Mouse (Mus musculus) hindbrain, embryonic 16.5 days (tissue): ENCODE results near the gene Olfr867. TPM values are rescaled to one million over a fixed set of nuclear protein-coding genes. Genes with fewer than 3 reads are reported as not detected.

Experiments
- ATAC-seq: fragments of 200-750 bp; cut with Nextera tagmentation; 2 replicates; pipeline ENCODE4 v1.8.0; 2017; ENCODE audit warnings: moderate TSS enrichment, moderate library complexity
- H3K27ac ChIP-seq: fragments of 300-500 bp; sonication (generic); 2 replicates; pipeline ENCODE4 v1.5.1; 2014; ENCODE audit warnings: low read depth, mild to moderate bottlenecking, control low read depth, low read length, moderate library complexity
- H3K27me3 ChIP-seq: fragments of 300-500 bp; sonication (generic); replicated peaks from 2 replicates; pipeline ENCODE4 v1.6.1; 2014; ENCODE audit warnings: low read length; ENCODE audit not compliant: control insufficient read depth, insufficient read depth
- H3K36me3 ChIP-seq: fragments of 300-500 bp; sonication (generic); 2 replicates; pipeline ENCODE4 v1.6.1; 2014; ENCODE audit warnings: mild to moderate bottlenecking, low read length, moderate library complexity, mixed read lengths; ENCODE audit not compliant: control insufficient read depth, insufficient read depth
- H3K4me1 ChIP-seq: fragments of 300-500 bp; sonication (generic); 2 replicates; pipeline ENCODE4 v1.6.1; 2014; ENCODE audit warnings: low read depth, low read length; ENCODE audit not compliant: control insufficient read depth, insufficient read depth
- H3K4me2 ChIP-seq: fragments of 300-500 bp; sonication (generic); 2 replicates; pipeline ENCODE4 v1.6.1; 2014; ENCODE audit warnings: mild to moderate bottlenecking, low read length, control low read depth, moderate library complexity
- H3K4me3 ChIP-seq: fragments of 300-500 bp; sonication (generic); 2 replicates; pipeline ENCODE4 v1.5.1; 2014; ENCODE audit warnings: mild to moderate bottlenecking, low read length, control low read depth, moderate library complexity
- H3K9ac ChIP-seq: fragments of 300-500 bp; sonication (generic); 2 replicates; pipeline ENCODE4 v1.6.1; 2014; ENCODE audit warnings: low read depth, mild to moderate bottlenecking, control low read depth, low read length, moderate library complexity
- H3K9me3 ChIP-seq: fragments of 300-500 bp; sonication (generic); 2 replicates; pipeline ENCODE4 v1.6.1; 2014; ENCODE audit warnings: mild to moderate bottlenecking, low read length, moderate library complexity; ENCODE audit not compliant: control insufficient read depth
- WGBS: fragments of 180-500 bp; shearing (Covaris S2); extraction: QIAGEN DNeasy Blood & Tissue Kit; methylation state at CpG from one replicate; pipeline ENCODE4 v1.1.7; 2014; 5-methylcytosine and 5-hydroxymethylcytosine counted together
- microRNA-seq: library from miRNA; unstranded; fragments of <30 nt; microRNA quantifications from one replicate; pipeline ENCODE4, GENCODE M21; 2017
- polyA plus RNA-seq: library from polyadenylated mRNA; unstranded; fragments of >200 nt; fragmentation: Nextera tagmentation; extraction: Ambion mirVana; gene quantifications from 2 replicates; pipeline ENCODE4 v1.2.1, GENCODE M21; 2015

The Olfr867 gene
- polyA plus RNA-seq = not detected in 2 replicates

DNA sequence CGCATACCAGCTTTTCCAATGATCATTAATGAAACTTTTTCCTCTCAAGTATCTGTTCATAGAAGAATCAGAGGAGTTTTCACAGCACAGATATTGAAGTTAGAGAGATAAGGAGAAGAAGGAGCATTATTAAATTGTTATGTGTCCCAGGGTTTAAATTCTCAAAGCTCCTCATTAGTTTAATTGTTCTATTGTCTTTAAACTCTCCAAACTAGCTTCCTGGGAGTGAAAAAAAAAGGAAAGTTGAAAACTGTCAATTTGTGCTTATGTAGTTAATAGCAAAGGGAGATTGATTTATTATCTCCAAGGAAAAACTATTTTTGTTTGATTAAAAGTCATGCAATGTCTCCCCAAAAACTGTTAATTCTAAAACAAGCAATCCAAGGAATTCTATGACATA, at the start of gene Olfr867:
Gene Olfr867 (minus strand): TSS at position 101 of the 400 bp plus-strand sequence.
- no peak for ATAC-seq
- Histone ChIP-seq H3K27me3 (no peaks in the 10 kb centered on the region), H3K36me3 (no peaks in the 10 kb centered on the region), H3K4me3 (no peak within 1 kb of the TSS), H3K4me2 (no peak within 1 kb of the TSS), H3K9ac (no peak within 1 kb of the TSS), H3K9me3 (peaks cover 5% of the 10 kb centered on the region; the same call in 1 of the 2 replicates), H3K27ac (no peak within 1 kb of the TSS), H3K4me1 (no peaks in the 10 kb centered on the region)
- WGBS = 82% methylated on average over 1 of the region's 1 CpGs

DNA sequence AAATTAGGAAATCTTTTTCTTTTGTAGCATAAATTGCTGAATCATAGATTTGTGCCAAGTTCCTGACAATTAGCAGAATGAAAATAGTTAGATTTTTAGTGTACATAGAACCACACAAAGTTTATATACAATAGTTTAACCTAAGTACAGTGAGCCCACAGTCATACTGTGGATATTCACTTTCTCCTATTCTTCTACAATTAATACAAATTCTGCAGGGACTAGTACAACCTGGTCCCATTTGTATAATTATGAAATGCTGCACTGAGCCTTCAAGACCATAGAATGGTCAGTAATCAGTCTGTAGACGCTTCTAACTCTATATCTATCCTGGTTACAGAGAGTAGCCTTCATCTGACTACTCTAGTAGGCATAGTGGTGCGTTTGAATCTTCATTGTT, 41.0 kb upstream of the Olfr867 start, which contains the start of gene Olfr868:
Gene Olfr868 (plus strand): TSS at position 301 of the 400 bp plus-strand sequence.
- Histone ChIP-seq H3K9me3 (peaks cover 7% of the 10 kb centered on the region; the same call in 1 of the 2 replicates), H3K27ac (no peak within 1 kb of the TSS), H3K9ac (no peak within 1 kb of the TSS), H3K4me1 (no peaks in the 10 kb centered on the region), H3K4me2 (no peak within 1 kb of the TSS), H3K27me3 (no peaks in the 10 kb centered on the region), H3K36me3 (no peaks in the 10 kb centered on the region), H3K4me3 (no peak within 1 kb of the TSS)
- WGBS = 47% methylated on average over 2 of the region's 2 CpGs
- ATAC-seq = no peak

DNA sequence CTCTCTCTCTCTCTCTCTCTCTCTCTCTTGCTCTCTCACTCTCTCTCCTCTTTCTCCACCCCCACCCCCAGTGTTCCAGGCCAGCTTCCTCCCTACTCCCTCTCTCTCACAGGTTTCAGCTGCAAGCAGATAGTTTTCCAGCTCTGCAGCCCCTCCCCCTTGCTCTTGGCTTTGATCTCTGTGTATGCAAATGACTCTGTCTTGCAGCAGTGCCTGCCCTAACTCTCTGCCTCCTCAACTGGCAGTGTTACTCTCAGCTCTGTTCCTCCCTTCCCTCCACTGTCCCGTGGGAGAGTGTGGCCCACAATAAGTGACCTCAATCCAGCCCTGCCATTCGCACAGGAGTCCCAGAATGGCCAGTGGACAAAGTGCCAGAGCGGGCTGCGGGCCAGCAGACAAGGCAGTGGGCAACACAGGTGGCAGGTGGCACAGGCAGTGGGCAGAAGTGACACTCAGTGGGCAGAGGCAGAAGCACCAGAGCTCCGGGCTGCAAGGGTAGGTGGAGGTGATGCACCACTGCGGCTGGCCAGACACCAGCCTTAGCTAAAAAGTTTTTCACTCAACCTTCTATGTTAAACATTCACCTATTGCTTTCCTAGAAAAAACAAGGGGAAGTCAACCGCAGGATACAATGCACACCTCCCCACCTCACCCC, 16.3 kb upstream of the Olfr867 start:
- WGBS = 78% methylated on average over 7 of the region's 7 CpGs
- no peaks in the 10 kb centered on the region for H3K36me3 ChIP-seq
- H3K4me3 ChIP-seq = no peak overlapping the region
- ATAC-seq = no peak
- H3K4me1 ChIP-seq = no peaks in the 10 kb centered on the region
- H3K27ac ChIP-seq = no peak overlapping the region
- H3K9me3 ChIP-seq = peaks cover 24% of the 10 kb centered on the region
- no peak overlapping the region for H3K4me2 ChIP-seq
- H3K27me3 ChIP-seq = no peaks in the 10 kb centered on the region
- H3K9ac ChIP-seq = no peak overlapping the region

DNA sequence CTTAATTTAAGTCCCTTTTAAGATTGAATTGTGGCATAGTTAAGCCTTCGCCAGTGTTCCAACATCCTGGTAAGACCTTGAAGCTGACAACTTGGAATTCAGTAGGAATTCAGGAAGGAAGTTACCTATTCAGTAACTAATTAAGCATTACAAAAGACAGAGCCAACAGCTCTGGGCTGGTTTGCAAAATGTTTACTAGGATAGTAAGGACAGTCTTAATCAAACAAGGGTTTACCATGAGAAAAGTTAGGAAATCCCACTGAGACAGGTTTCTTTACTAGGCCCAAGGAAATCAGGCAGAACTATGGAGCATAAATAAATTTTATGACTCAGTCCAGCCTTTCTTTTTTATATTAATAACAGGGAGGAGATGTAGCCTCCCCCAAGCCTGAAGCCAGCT, 13.9 kb upstream of the Olfr867 start:
- H3K4me2 ChIP-seq = no peak overlapping the region
- H3K36me3 ChIP-seq = no peaks in the 10 kb centered on the region
- H3K9ac ChIP-seq = no peak overlapping the region
- peaks cover 13% of the 10 kb centered on the region for H3K9me3 ChIP-seq
- no peaks in the 10 kb centered on the region for H3K27me3 ChIP-seq
- H3K27ac ChIP-seq = no peak overlapping the region
- WGBS = 94% methylated on average over 1 of the region's 1 CpGs
- ATAC-seq = no peak
- H3K4me3 ChIP-seq = no peak overlapping the region
- H3K4me1 ChIP-seq = no peaks in the 10 kb centered on the region

DNA sequence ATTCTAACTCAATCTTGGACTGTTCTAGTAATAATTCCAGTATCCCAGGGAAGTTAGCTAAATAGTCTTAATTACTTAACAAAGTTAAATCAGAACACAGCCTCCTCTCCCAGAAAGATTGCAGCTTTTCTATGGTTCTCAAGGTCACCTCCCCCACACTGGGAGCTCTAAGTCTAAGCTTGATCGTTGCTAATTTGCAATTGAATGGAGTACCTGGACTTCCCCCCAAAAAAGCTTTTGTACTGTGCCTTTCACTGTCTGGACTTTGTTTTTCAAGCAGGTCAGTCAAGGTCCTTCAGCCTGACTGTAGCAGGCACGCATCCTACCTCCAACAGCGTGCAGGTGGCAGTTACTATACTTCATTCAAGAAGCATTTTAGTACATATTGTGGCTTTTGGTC, 12.9 kb upstream of the Olfr867 start:
- Histone ChIP-seq H3K4me3 (no peak overlapping the region), H3K27ac (no peak overlapping the region), H3K36me3 (no peaks in the 10 kb centered on the region), H3K27me3 (no peaks in the 10 kb centered on the region), H3K9ac (no peak overlapping the region), H3K4me2 (no peak overlapping the region), H3K4me1 (no peaks in the 10 kb centered on the region), H3K9me3 (peaks cover 10% of the 10 kb centered on the region)
- ATAC-seq = no peak
- WGBS = 75% methylated on average over 3 of the region's 3 CpGs

DNA sequence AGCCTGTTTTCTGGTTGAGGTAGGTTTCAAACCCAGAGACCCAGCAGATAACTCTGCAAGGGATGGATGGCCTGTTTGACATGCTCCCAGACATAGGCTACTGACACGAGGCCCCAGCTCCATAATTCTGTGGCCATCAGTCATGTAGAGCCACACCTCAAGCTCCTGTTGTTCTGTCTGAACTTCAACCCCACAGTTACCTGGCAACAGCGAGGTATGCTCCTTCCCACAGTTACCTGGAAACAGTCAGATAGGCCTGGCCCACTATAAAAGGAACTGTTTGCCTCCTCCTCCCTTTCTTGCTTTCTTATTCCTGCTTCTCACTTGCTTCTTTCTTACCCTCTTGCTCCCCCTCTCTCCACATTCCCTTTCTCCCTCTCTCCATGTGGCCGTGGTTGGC, 9.4 kb downstream of the Olfr867 start:
- Histone ChIP-seq H3K36me3 (no peaks in the 10 kb centered on the region), H3K4me3 (no peak overlapping the region), H3K9me3 (peaks cover 11% of the 10 kb centered on the region; the same call in 1 of the 2 replicates), H3K4me1 (no peaks in the 10 kb centered on the region), H3K9ac (no peak overlapping the region), H3K4me2 (no peak overlapping the region), H3K27ac (no peak overlapping the region), H3K27me3 (no peaks in the 10 kb centered on the region)
- ATAC-seq = no peak
- WGBS = 65% methylated on average over 3 of the region's 3 CpGs

DNA sequence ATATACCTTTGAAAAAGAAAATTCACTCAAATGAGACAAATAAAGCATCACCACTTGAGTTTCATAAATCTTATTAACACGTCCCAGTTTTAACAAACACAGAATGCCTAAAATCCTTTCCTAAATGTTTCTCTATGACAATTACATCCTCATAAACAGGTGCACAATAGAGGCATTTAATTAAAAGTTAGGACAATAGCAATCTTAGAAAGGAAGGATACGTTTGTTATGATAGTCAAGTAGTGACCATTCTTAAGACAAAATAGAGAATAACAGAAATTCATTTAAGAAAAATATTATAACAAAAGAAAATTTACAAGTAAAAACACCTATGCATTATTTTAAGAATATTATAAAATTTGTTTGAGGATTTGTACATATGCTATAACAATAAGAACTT, 29.4 kb downstream of the Olfr867 start, which contains the start of gene Olfr866:
Gene Olfr866 (minus strand): TSS at position 101 of the 400 bp plus-strand sequence.
- Histone ChIP-seq H3K27ac (no peak within 1 kb of the TSS), H3K9me3 (peaks cover 3% of the 10 kb centered on the region; the same call in 1 of the 2 replicates), H3K4me2 (no peak within 1 kb of the TSS), H3K36me3 (no peaks in the 10 kb centered on the region), H3K4me3 (no peak within 1 kb of the TSS), H3K27me3 (no peaks in the 10 kb centered on the region), H3K4me1 (no peaks in the 10 kb centered on the region), H3K9ac (no peak within 1 kb of the TSS)
- ATAC-seq = no peak
- WGBS = 80% methylated on average over 2 of the region's 2 CpGs

Small RNA genes lying within 50 kb of the gene (microRNA-seq; reads per million reads assigned to microRNA genes)
- gene Gm26231 (not detected), gene Gm44395 (not detected)

Other genes with a start within 250 kb of the Olfr867 start
- not detected in 2 replicates for gene Olfr860, start 207.8 kb downstream of the Olfr867 start, polyA plus RNA-seq
- not detected in 2 replicates for gene Olfr862, start 169.6 kb downstream of the Olfr867 start, polyA plus RNA-seq
- gene Olfr77, start 140.7 kb downstream of the Olfr867 start, polyA plus RNA-seq = 0.10 and 0.13 TPM in 2 replicates
- not detected in 2 replicates for gene Olfr866, start 29.5 kb downstream of the Olfr867 start, polyA plus RNA-seq
- not detected in 2 replicates for gene Olfr868, start 41.1 kb upstream of the Olfr867 start, polyA plus RNA-seq
- not detected in 2 replicates for gene Olfr869, start 71.4 kb upstream of the Olfr867 start, polyA plus RNA-seq
- not detected in 2 replicates for gene Olfr870, start 116.5 kb upstream of the Olfr867 start, polyA plus RNA-seq
- gene Olfr871, start 154.6 kb upstream of the Olfr867 start, polyA plus RNA-seq = not detected in 2 replicates
- gene Olfr872, start 179.6 kb upstream of the Olfr867 start, polyA plus RNA-seq = not detected in 2 replicates
- not detected in 2 replicates for gene Olfr39, start 224.8 kb upstream of the Olfr867 start, polyA plus RNA-seq
- gene Olfr873, start 241.0 kb upstream of the Olfr867 start, polyA plus RNA-seq = not detected in 2 replicates